Mouse (Mus musculus) stomach, embryonic 16.5 days (tissue): ENCODE results near the gene Ddx41. TPM values are rescaled to one million over a fixed set of nuclear protein-coding genes. Genes with fewer than 3 reads are reported as not detected.
A peak's percentile ranks its signal among the peaks of the same experiment; 100 is the strongest.
"Not testable (repeated sequence)": the region's sequence is repeated elsewhere in the genome, so short reads cannot be mapped to it uniquely, and the experiment has no call there.

Experiments
- ATAC-seq: fragments of 200-750 bp; cut with Nextera tagmentation; 2 replicates; pipeline ENCODE4 v1.8.0; 2017; ENCODE audit warnings: moderate number of reproducible peaks, moderate TSS enrichment; ENCODE audit not compliant: insufficient read depth, low FRiP score
- H3K27ac ChIP-seq: fragments of 300-500 bp; sonication (generic); 2 replicates; pipeline ENCODE4 v1.5.1; 2014; ENCODE audit warnings: low read length
- H3K27me3 ChIP-seq: fragments of 300-500 bp; sonication (generic); 2 replicates; pipeline ENCODE4 v1.6.1; 2014; ENCODE audit warnings: low read length, control low read depth, mixed read lengths; ENCODE audit not compliant: control insufficient read depth, insufficient read depth
- H3K36me3 ChIP-seq: fragments of 300-500 bp; sonication (generic); 2 replicates; pipeline ENCODE4 v1.6.1; 2014; ENCODE audit warnings: low read length; ENCODE audit not compliant: control insufficient read depth, insufficient read depth
- H3K4me1 ChIP-seq: fragments of 300-500 bp; sonication (generic); 2 replicates; pipeline ENCODE4 v1.6.1; 2014; ENCODE audit warnings: low read length, control low read depth, mixed read lengths; ENCODE audit not compliant: control insufficient read depth, insufficient read depth
- H3K4me2 ChIP-seq: fragments of 300-500 bp; sonication (generic); 2 replicates; pipeline ENCODE4 v1.6.1; 2014; ENCODE audit warnings: low read depth, low read length, mixed read lengths
- H3K4me3 ChIP-seq: fragments of 300-500 bp; sonication (generic); replicated peaks from 2 replicates; pipeline ENCODE4 v1.5.1; 2014; ENCODE audit warnings: mild to moderate bottlenecking, low read length
- H3K9ac ChIP-seq: fragments of 300-500 bp; sonication (generic); 2 replicates; pipeline ENCODE4 v1.6.1; 2014; ENCODE audit warnings: low read length
- H3K9me3 ChIP-seq: fragments of 300-500 bp; sonication (generic); replicated peaks from 2 replicates; pipeline ENCODE4 v1.6.1; 2016; ENCODE audit warnings: low read length, control low read depth; ENCODE audit not compliant: control insufficient read depth
- WGBS: fragments of 180-500 bp; shearing (Covaris S2); extraction: QIAGEN DNeasy Blood & Tissue Kit; methylation state at CpG from one replicate; pipeline ENCODE4 v1.1.7; 2014; 5-methylcytosine and 5-hydroxymethylcytosine counted together
- polyA plus RNA-seq: library from polyadenylated mRNA; unstranded; fragments of >200 nt; fragmentation: Nextera tagmentation; extraction: Ambion mirVana; gene quantifications from 2 replicates; pipeline ENCODE4 v1.2.1, GENCODE M21; 2015

Gene Ddx41
- polyA plus RNA-seq: 52.5 and 53.4 TPM in 2 replicates

DNA sequence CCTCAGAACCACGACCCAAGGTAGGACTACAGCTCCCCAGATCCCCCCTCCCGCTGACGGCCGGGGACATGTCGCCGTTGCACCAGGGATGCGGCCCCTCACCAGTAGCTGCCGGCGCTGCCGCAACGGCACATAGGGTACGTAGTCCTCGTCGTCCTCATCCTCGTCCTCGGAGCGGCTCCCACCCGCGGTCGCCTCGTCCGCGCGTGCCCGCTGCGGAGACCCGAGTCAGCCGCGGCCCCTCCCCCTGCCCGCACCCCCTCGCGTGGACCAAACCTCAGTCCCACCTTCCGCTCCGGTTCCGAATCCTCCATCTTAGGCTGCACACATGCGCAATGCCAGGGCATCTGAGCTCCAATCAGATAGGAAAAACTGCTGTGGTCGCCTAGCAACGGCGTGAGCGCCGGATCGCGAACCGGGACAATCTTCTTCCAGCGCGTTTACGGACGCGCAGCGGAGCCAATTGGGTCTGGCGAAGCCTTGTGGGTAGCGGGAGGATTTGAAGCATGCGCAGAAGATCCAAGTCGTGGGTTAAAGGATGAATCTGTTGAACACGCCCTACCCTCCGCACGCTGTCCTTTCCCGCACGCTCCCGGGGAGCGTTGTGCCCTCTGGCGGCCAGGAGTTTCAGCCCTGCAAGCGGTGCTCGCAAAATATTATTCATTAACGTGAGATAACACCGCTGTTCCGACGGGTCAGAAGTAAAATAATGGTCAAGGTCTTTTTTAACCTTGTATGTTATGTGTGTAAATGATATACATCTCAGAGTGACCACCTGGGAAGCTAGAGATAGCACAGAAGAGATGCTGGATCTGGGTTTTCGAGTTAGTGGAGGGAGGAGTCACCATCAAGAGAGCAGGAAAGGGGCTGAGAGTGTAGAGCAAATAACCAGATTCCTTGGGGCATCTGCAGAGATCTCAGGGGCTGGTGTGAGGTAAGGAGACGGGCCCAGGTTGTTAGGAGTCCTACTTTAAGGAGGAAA, at the start of gene Ddx41:
Gene Ddx41, minus strand, starts transcription at position 465 of the 982 bp plus-strand sequence.
- peaks cover 31% of the 10 kb centered on the region for H3K36me3 ChIP-seq

DNA sequence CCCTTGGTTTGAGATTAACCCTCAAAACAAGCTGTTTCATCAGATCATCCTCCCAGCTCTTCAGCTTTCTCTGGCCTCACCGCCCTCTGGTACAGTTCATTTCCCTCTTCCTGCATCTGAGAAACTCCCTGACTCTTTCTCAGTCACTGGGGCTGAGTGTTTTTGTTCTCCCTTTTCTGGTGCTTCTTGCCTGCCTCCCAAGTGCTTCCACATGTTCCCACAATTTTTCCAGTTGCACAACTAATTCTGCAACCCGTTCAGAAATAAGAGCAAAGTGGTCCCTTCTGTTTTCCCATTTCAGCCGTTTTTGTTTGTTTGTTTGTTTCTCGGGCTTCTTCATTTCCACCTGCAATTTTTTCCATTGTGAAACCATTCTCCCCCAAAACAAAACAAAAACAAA, 41.6 kb upstream of the Ddx41 start:
- WGBS: 73% methylated on average over 4 of the region's 4 CpGs
- H3K27me3 ChIP-seq: no peaks in the 10 kb centered on the region
- H3K9ac ChIP-seq: no peak overlapping the region
- H3K9me3 ChIP-seq: no peaks in the 10 kb centered on the region
- no peaks in the 10 kb centered on the region for H3K36me3 ChIP-seq
- no peak for ATAC-seq
- no peak overlapping the region for H3K4me2 ChIP-seq
- no peak overlapping the region for H3K4me3 ChIP-seq
- no peak overlapping the region for H3K27ac ChIP-seq
- no peaks in the 10 kb centered on the region for H3K4me1 ChIP-seq

More for the DNA sequence above, at the start of gene Ddx41:
- no peaks in the 10 kb centered on the region for H3K27me3 ChIP-seq
- peak within 1 kb of the TSS; percentile 86 for H3K4me2 ChIP-seq
- no peaks in the 10 kb centered on the region for H3K9me3 ChIP-seq
- peak within 1 kb of the TSS; percentile 42 for H3K27ac ChIP-seq
- under 1% methylated on average over 70 of the region's 70 CpGs for WGBS
- ATAC-seq: peak; percentile 97
- peaks cover 12% of the 10 kb centered on the region for H3K4me1 ChIP-seq
- H3K4me3 ChIP-seq: peak within 1 kb of the TSS; percentile 95
- H3K9ac ChIP-seq: peak within 1 kb of the TSS; percentile 84

DNA sequence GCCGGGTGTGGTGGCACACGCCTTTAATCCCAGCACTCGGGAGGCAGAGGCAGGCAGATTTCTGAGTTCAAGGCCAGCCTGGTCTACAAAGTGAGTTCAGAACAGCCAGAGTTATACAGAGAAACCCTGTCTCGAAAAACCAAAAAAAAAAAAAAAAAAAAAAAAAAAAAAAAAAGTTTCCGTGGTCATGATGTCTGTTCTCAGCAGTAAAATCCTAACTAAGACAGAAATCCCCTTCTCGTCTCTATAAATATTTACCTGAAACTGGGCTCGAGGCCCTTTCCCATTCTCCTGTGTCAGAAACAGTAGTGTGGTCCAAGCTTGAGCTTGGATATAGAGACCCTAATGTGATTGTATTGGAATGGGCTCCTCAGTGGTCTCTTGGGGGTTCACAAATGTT, 40.4 kb upstream of the Ddx41 start:
- not testable (repeated sequence) for H3K9ac ChIP-seq, H3K4me3 ChIP-seq, H3K9me3 ChIP-seq, H3K4me2 ChIP-seq, H3K27me3 ChIP-seq, H3K27ac ChIP-seq, H3K36me3 ChIP-seq, ATAC-seq, H3K4me1 ChIP-seq
- WGBS: 82% methylated on average over 7 of the region's 7 CpGs

DNA sequence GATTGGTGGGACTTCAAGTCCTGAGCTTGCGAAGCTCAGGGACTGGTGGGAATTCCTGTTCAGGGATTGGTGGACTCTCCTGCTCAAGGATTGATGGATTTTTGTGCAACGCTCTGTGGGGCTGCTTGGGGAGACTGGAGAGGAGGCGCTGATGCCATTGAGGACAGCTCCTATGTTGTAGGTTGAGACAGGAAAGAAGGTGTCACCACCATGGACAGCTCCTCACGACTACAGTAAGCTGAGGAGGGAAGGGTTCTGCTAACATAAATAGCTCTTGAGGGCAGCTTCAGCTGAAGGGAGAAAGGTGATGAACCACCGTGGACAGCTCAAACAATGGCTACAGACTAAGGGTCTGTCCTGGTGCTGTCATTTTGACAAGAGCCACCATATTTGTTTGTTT, 39.5 kb upstream of the Ddx41 start:
- H3K36me3 ChIP-seq: no peaks in the 10 kb centered on the region
- H3K4me3 ChIP-seq: no peak overlapping the region
- no peak overlapping the region for H3K9ac ChIP-seq
- no peak overlapping the region for H3K27ac ChIP-seq
- H3K4me1 ChIP-seq: peaks cover 3% of the 10 kb centered on the region; the same call in 1 of the 2 replicates
- no peak overlapping the region for H3K4me2 ChIP-seq
- whole genome bisulfite sequencing: 59% methylated on average over 5 of the region's 5 CpGs
- ATAC-seq: no peak
- H3K27me3 ChIP-seq: no peaks in the 10 kb centered on the region
- no peaks in the 10 kb centered on the region for H3K9me3 ChIP-seq

DNA sequence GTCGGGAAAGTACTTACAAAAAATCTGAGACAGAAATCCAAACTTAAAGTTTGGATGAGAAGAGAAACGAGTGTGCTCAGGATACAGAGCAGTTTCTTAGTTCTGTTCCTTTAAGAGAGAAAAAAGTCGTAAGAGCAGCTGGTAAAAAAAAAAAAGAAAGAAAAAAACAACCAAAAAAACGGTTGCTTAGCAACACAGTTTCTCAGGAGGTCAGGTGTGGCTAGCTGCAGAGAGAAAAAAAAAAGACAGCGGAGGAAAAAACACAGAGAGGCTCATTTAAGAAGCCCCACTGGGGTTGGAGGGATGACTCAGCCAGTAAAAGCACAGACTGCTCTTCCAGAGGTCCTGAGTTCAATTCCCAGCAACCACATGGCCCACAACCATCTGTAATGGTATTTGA, 37.9 kb upstream of the Ddx41 start:
- Histone ChIP-seq H3K4me2 (no peak overlapping the region), H3K36me3 (no peaks in the 10 kb centered on the region), H3K4me3 (no peak overlapping the region), H3K9me3 (no peaks in the 10 kb centered on the region), H3K4me1 (peaks cover 10% of the 10 kb centered on the region), H3K27ac (no peak overlapping the region), H3K27me3 (no peaks in the 10 kb centered on the region), H3K9ac (no peak overlapping the region)
- ATAC-seq: no peak
- WGBS: 68% methylated on average over 5 of the region's 5 CpGs

DNA sequence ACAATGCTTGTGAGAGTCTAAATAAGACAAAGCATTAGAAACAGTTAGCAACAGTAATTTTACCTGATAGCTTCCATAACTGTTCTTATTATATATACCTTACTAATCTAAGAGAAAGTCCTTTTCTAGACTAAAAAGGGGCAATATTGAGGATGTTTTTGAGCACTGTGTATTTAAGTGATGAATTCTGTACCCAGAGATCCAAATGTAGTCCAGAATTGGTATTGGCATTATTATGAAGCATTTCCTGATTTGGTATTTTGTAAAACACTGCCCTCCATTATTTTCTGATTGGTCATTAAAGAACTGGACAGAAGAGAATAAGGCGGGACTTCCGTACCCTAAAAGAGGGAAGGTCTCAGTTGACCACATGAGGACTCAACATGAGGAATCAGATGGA, 37.0 kb upstream of the Ddx41 start, which contains the start of gene Tmed9:
Gene Tmed9, plus strand, starts transcription at position 301 of the 400 bp plus-strand sequence.
- WGBS: 97% methylated on average over 2 of the region's 2 CpGs
- Histone ChIP-seq H3K9me3 (no peaks in the 10 kb centered on the region), H3K4me2 (no peak within 1 kb of the TSS), H3K4me1 (peaks cover 15% of the 10 kb centered on the region), H3K27ac (no peak within 1 kb of the TSS), H3K36me3 (no peaks in the 10 kb centered on the region), H3K4me3 (no peak within 1 kb of the TSS), H3K9ac (no peak within 1 kb of the TSS), H3K27me3 (no peaks in the 10 kb centered on the region)
- no peak for ATAC-seq

DNA sequence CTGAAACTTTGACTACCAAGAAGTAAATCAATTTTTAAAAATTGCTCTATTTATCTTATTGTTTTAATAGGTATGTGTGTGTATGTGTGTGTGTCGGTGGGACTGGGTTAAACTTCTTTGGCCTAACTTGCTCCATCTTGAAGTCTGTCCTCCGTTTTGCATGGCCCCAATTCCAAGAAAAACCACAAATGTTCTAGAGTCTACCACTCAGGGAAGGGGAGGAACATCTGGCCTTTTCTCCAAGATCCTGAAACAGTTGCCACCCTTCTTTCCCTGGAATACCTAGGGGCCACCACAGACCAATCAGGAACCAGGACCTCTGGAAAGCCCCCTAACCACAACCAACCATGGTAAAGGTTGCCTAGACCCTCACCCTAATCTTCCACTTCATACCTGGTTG, 35.5 kb upstream of the Ddx41 start:
- no peak overlapping the region for H3K27ac ChIP-seq
- no peaks in the 10 kb centered on the region for H3K27me3 ChIP-seq
- H3K9ac ChIP-seq: no peak overlapping the region
- H3K36me3 ChIP-seq: no peaks in the 10 kb centered on the region
- peak overlapping the region; percentile 87; the same call in 1 of the 2 replicates for H3K4me2 ChIP-seq
- 81% methylated on average over 2 of the region's 2 CpGs for WGBS
- no peaks in the 10 kb centered on the region for H3K9me3 ChIP-seq
- ATAC-seq: no peak
- peaks cover 15% of the 10 kb centered on the region for H3K4me1 ChIP-seq
- no peak overlapping the region for H3K4me3 ChIP-seq

DNA sequence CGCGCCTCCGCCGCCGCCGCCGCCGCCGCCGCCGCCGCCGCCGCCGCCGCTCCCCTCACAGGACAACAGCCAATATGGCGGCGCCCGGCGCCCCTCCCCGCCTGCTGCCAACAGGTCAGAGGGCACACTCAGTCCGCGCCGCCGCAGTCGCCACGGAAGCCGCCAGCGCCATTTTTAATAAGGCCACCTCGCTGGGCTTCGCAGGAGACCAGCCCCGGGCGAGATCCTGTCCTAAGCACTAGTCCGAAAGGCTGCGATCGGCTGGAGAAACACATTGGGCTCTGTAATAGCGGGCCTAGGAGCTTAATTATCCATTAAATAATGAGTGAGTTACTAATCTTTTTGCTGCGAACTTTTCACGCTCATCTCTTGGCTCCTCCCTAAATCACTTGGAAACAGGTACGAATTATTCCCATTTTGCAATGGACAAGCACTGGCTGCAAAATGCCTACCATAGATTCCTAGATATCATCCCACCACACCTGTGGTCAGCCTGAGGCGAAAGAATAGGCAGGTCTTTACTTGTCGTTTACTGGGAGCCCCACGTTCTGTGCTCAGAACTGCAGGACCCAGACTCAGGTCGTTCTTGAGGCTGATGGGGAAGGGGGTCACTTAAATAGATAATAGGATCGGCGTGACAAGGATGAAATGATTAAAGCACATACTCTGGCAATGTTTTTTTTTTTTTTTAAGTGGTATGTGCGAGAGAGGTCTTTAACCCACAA, 34.7 kb upstream of the Ddx41 start, which contains the start of gene Fam193b:
Gene Fam193b, minus strand, starts transcription at position 94 of the 725 bp plus-strand sequence.
- Histone ChIP-seq H3K4me2 (peak within 1 kb of the TSS; percentile 96), H3K27me3 (no peaks in the 10 kb centered on the region), H3K9me3 (no peaks in the 10 kb centered on the region), H3K27ac (peak within 1 kb of the TSS; percentile 91), H3K9ac (peak within 1 kb of the TSS; percentile 95), H3K36me3 (no peaks in the 10 kb centered on the region), H3K4me3 (peak within 1 kb of the TSS; percentile 94), H3K4me1 (peaks cover 15% of the 10 kb centered on the region)
- peak; percentile 94 for ATAC-seq
- 2% methylated on average over 26 of the region's 47 CpGs for WGBS
